Mouse (Mus musculus) lung, adult 2 months (tissue): ENCODE measurements around the gene Mrm1. TPM values are rescaled to one million over a fixed set of nuclear protein-coding genes. Genes with fewer than 3 reads are reported as not detected.
"Not testable (repeated sequence)": the region's sequence is repeated elsewhere in the genome, so short reads cannot be mapped to it uniquely, and the experiment has no call there.

Experiments used
- DNase-seq: peaks from one replicate; pipeline ENCODE4 v3.0.0; 2022
- H3K4me1 ChIP-seq: fragments of 200-500 bp; 2 replicates; pipeline ENCODE4 v1.6.1; 2011; ENCODE audit warnings: low read length; ENCODE audit not compliant: control insufficient read depth, insufficient read depth
- H3K4me3 ChIP-seq: fragments of 200-500 bp; replicated peaks from 2 replicates; pipeline ENCODE3; 2011; ENCODE audit warnings: low read depth, mild to moderate bottlenecking, control low read depth, low read length; ENCODE audit errors: extremely low read depth
- CTCF ChIP-seq: fragments of 200-500 bp; IDR thresholded peaks from 2 replicates; pipeline ENCODE4 v1.5.1; 2011; ENCODE audit warnings: mild to moderate bottlenecking, low read length, control low read depth; ENCODE audit not compliant: insufficient read depth
- POLR2A ChIP-seq: fragments of 200-500 bp; IDR thresholded peaks from 2 replicates; pipeline ENCODE4 v1.6.1; 2011; ENCODE audit warnings: low read depth, mild to moderate bottlenecking, control low read depth, low read length, borderline replicate concordance; ENCODE audit errors: extremely low read depth
- WGBS: fragments of 180-500 bp; shearing (Covaris S2); methylation state at CpG from one replicate; pipeline ENCODE4 v1.1.7; 2018; 5-methylcytosine and 5-hydroxymethylcytosine counted together
- polyA plus RNA-seq: library from polyadenylated mRNA; depleted of rRNA; stranded (reverse); fragments of >200 nt; gene quantifications from 2 replicates; pipeline ENCODE4 v1.2.3, GENCODE M21; 2012; rRNA removed

The Mrm1 gene
- 7.2 and 8.7 TPM in 2 replicates for polyA plus RNA-seq

GRCm38 (mm10) chr11:84818961-84819692 is at the start of gene Mrm1:
Gene Mrm1 (minus strand): TSS chr11:84819515.
- Histone ChIP-seq H3K4me3 (peak within 1 kb of the TSS; percentile 61), H3K4me1 (peaks cover 3% of the 10 kb centered on the region; the same call in 1 of the 2 replicates)
- under 1% methylated on average over 55 of the region's 55 CpGs for WGBS
- TF ChIP-seq CTCF (peak; percentile 70), POLR2A (peak; percentile 37; the same call in 1 of the 2 replicates)
- DNase-seq, result peak; percentile 95

- Histone ChIP-seq H3K4me3 (peak overlapping the region; percentile 94), H3K4me1 (peaks cover 8% of the 10 kb centered on the region)
- TF ChIP-seq POLR2A (no peak), CTCF (no peak)
- DNase-seq, result no peak
- WGBS, result 3% methylated on average over 7 of the region's 7 CpGs
Observed at GRCm38 (mm10) chr11:84868786-84869259, 49.5 kb upstream of the Mrm1 start.

- no peak overlapping the region for H3K4me3 ChIP-seq
- 76% methylated on average over 2 of the region's 2 CpGs for WGBS
- DNase-seq, result no peak
- peaks cover 8% of the 10 kb centered on the region for H3K4me1 ChIP-seq
- no peak for TF ChIP-seq CTCF
- no peak for TF ChIP-seq POLR2A
Observed at GRCm38 (mm10) chr11:84867586-84867985, 48.3 kb upstream of the Mrm1 start.

GRCm38 (mm10) chr11:84865268-84865667 is 46.0 kb upstream of the Mrm1 start:
- TF ChIP-seq CTCF, result no peak
- TF ChIP-seq POLR2A, result no peak
- DNase-seq, result no peak
- H3K4me1 ChIP-seq, result peaks cover 8% of the 10 kb centered on the region
- 39% methylated on average over 2 of the region's 2 CpGs for WGBS
- no peak overlapping the region for H3K4me3 ChIP-seq

GRCm38 (mm10) chr11:84855285-84855684 is 36.0 kb upstream of the Mrm1 start:
- H3K4me1 ChIP-seq, result no peaks in the 10 kb centered on the region
- 93% methylated on average over 6 of the region's 6 CpGs for WGBS
- no peak for TF ChIP-seq POLR2A
- TF ChIP-seq CTCF, result no peak
- DNase-seq, result no peak
- no peak overlapping the region for H3K4me3 ChIP-seq

GRCm38 (mm10) chr11:84847475-84848090 is 28.3 kb upstream of the Mrm1 start:
- TF ChIP-seq POLR2A, result no peak
- TF ChIP-seq CTCF, result no peak
- no peak for DNase-seq
- 80% methylated on average over 7 of the region's 7 CpGs for WGBS

GRCm38 (mm10) chr11:84846741-84847474 is 27.6 kb upstream of the Mrm1 start:
- 95% methylated on average over 15 of the region's 15 CpGs for WGBS
- DNase-seq, result no peak
- no peak overlapping the region for H3K4me3 ChIP-seq
- H3K4me1 ChIP-seq, result no peaks in the 10 kb centered on the region
- no peak for TF ChIP-seq CTCF
- TF ChIP-seq POLR2A, result no peak

More at GRCm38 (mm10) chr11:84847475-84848090, 28.3 kb upstream of the Mrm1 start:
- Histone ChIP-seq H3K4me1 (no peaks in the 10 kb centered on the region), H3K4me3 (no peak overlapping the region)

- DNase-seq, result no peak
- WGBS, result 93% methylated on average over 2 of the region's 2 CpGs
- Histone ChIP-seq H3K4me1 (no peaks in the 10 kb centered on the region), H3K4me3 (no peak overlapping the region)
- TF ChIP-seq POLR2A (no peak), CTCF (no peak)
Observed at GRCm38 (mm10) chr11:84839330-84839729, 20.0 kb upstream of the Mrm1 start.

GRCm38 (mm10) chr11:84829495-84829894 is 10.2 kb upstream of the Mrm1 start:
- not testable (repeated sequence) for DNase-seq, H3K4me1 ChIP-seq
- peak overlapping the region; percentile 89 for H3K4me3 ChIP-seq
- 66% methylated on average over 11 of the region's 11 CpGs for WGBS
